Mouse (Mus musculus) midbrain, embryonic 16.5 days (tissue): Measurements from ENCODE around the gene Naf1. TPM values are rescaled to one million over a fixed set of nuclear protein-coding genes. Genes with fewer than 3 reads are reported as not detected.

Experiments
- ATAC-seq: fragments of 200-750 bp; cut with Nextera tagmentation; 2 replicates; pipeline ENCODE4 v1.8.0; 2017; ENCODE audit warnings: moderate TSS enrichment
- H3K27ac ChIP-seq: fragments of 300-500 bp; sonication (generic); 2 replicates; pipeline ENCODE4 v1.5.1; 2014; ENCODE audit warnings: mild to moderate bottlenecking, low read length, mixed read lengths
- H3K27me3 ChIP-seq: fragments of 300-500 bp; sonication (generic); 2 replicates; pipeline ENCODE4 v1.6.1; 2014; ENCODE audit warnings: low read depth, low read length, mixed read lengths; ENCODE audit not compliant: control insufficient read depth, insufficient read depth
- H3K36me3 ChIP-seq: fragments of 300-500 bp; sonication (generic); 2 replicates; pipeline ENCODE4 v1.6.1; 2014; ENCODE audit warnings: mild to moderate bottlenecking, low read length, moderate library complexity, mixed read lengths; ENCODE audit not compliant: control insufficient read depth, insufficient read depth
- H3K4me1 ChIP-seq: fragments of 300-500 bp; sonication (generic); 2 replicates; pipeline ENCODE4 v1.6.1; 2014; ENCODE audit warnings: mild to moderate bottlenecking, low read length, mixed read lengths; ENCODE audit not compliant: control insufficient read depth, insufficient read depth
- H3K4me2 ChIP-seq: fragments of 300-500 bp; sonication (generic); 2 replicates; pipeline ENCODE4 v1.6.1; 2014; ENCODE audit warnings: mild to moderate bottlenecking, low read length, mixed read lengths
- H3K4me3 ChIP-seq: fragments of 300-500 bp; sonication (generic); 2 replicates; pipeline ENCODE4 v1.5.1; 2014; ENCODE audit warnings: low read depth, mild to moderate bottlenecking, low read length, moderate library complexity, mixed read lengths
- H3K9ac ChIP-seq: fragments of 300-500 bp; sonication (generic); 2 replicates; pipeline ENCODE4 v1.6.1; 2014; ENCODE audit warnings: low read depth, low read length, mixed read lengths
- H3K9me3 ChIP-seq: fragments of 300-500 bp; sonication (generic); replicated peaks from 2 replicates; pipeline ENCODE4 v1.6.1; 2014; ENCODE audit warnings: mild to moderate bottlenecking, low read length, mixed read lengths; ENCODE audit not compliant: control insufficient read depth, poor library complexity, severe bottlenecking
- WGBS: fragments of 180-500 bp; shearing (Covaris S2); extraction: QIAGEN DNeasy Blood & Tissue Kit; methylation state at CpG from one replicate; pipeline ENCODE4 v1.1.7; 2014; 5-methylcytosine and 5-hydroxymethylcytosine counted together
- polyA plus RNA-seq: library from polyadenylated mRNA; unstranded; fragments of >200 nt; fragmentation: Nextera tagmentation; extraction: Ambion mirVana; gene quantifications from 2 replicates; pipeline ENCODE4 v1.2.1, GENCODE M21; 2015

The Naf1 gene
- polyA plus RNA-seq, 1 experiment from 2014 or later = 1.5 TPM

GRCm38 (mm10) chr8:66891879-66892278 lies 31.9 kb downstream of the Naf1 start:
- 93% methylated on average over 2 of the region's 2 CpGs for WGBS
- no peaks in the 10 kb centered on the region for H3K4me1 ChIP-seq
- H3K4me2 ChIP-seq = no peak overlapping the region
- H3K9ac ChIP-seq = no peak overlapping the region
- no peaks in the 10 kb centered on the region for H3K9me3 ChIP-seq
- H3K27ac ChIP-seq = no peak overlapping the region
- H3K27me3 ChIP-seq = no peaks in the 10 kb centered on the region
- no peak for ATAC-seq
- peaks cover 4% of the 10 kb centered on the region; the same call in 1 of the 2 replicates for H3K36me3 ChIP-seq
- no peak overlapping the region for H3K4me3 ChIP-seq

DNA sequence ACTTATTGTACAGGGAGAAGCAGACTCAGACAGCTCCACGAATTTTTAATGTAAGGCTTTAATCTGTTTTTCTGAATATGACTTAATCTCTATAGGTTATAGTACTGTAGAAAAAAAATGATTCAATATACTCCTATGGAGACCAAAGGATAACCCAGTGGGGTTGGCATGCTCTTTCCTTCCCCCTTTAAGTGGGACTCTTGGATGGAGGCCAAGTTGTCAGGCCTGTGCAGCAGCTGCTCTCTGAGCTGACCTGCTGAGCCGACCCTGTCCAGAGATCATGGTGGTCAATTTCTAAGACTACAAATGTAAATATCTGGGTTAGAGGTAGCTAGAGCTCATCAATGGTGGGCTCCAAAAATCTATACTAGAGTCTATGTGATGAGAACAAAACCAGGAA lies 45.0 kb downstream of the Naf1 start:
- H3K4me1 ChIP-seq = no peaks in the 10 kb centered on the region
- H3K9ac ChIP-seq = no peak overlapping the region
- H3K4me3 ChIP-seq = no peak overlapping the region
- 57% methylated on average over 2 of the region's 2 CpGs for WGBS
- no peaks in the 10 kb centered on the region for H3K36me3 ChIP-seq
- H3K9me3 ChIP-seq = no peaks in the 10 kb centered on the region
- H3K27ac ChIP-seq = no peak overlapping the region
- no peak for ATAC-seq
- no peaks in the 10 kb centered on the region for H3K27me3 ChIP-seq
- no peak overlapping the region for H3K4me2 ChIP-seq

- Histone ChIP-seq H3K4me2 (no peak overlapping the region), H3K27ac (no peak overlapping the region), H3K27me3 (no peaks in the 10 kb centered on the region), H3K4me3 (no peak overlapping the region), H3K36me3 (no peaks in the 10 kb centered on the region), H3K4me1 (no peaks in the 10 kb centered on the region), H3K9me3 (no peaks in the 10 kb centered on the region), H3K9ac (no peak overlapping the region)
- WGBS = 92% methylated on average over 4 of the region's 4 CpGs
- ATAC-seq = no peak
These were observed 45.5 kb downstream of the Naf1 start for GRCm38 (mm10) chr8:66905557-66905956.

DNA sequence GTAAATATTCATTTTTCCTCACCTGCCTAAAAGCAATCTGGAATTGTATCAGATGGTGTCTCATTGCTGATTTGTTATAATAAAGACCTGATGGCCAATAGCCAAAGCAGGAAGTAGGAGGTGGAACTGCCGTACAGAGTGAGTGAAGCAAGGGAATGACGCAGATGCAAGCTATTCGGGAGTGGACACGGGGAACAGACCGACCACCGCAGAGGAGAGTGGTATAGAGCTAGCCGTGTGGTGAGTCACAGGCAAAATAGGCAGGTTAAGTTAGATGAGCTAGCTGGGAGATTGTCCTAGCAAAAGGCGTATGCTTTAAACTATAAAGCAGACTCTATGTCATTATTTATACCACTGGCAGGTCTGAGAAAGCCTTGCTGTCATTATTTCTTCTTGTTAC lies 46.1 kb downstream of the Naf1 start:
- ATAC-seq = no peak
- WGBS = 88% methylated on average over 8 of the region's 8 CpGs
- H3K27ac ChIP-seq = no peak overlapping the region
- H3K36me3 ChIP-seq = no peaks in the 10 kb centered on the region
- no peak overlapping the region for H3K9ac ChIP-seq
- H3K4me1 ChIP-seq = peaks cover 4% of the 10 kb centered on the region; the same call in 1 of the 2 replicates
- H3K27me3 ChIP-seq = no peaks in the 10 kb centered on the region
- no peaks in the 10 kb centered on the region for H3K9me3 ChIP-seq
- no peak overlapping the region for H3K4me2 ChIP-seq
- H3K4me3 ChIP-seq = no peak overlapping the region

DNA sequence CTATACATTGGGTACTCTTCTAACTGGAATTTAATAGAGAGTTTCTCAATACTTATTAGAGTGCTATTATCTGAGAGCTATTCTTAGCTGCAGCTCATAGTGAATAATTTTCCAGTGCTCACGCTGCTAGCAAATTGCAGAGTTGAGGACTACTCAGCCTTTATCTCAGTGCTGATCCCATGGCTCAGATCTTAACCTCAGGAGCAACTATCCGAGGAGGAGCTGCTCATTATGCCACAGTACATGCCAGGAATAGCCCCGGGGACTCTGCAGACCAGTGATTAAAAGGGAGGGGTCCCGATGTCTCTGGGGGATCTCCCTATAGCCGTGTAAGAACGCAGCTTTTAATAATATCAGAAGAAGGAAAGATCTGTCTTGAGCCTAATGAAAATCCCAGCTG lies 50.7 kb downstream of the Naf1 start:
- 14% methylated on average over 6 of the region's 6 CpGs for WGBS
- peak overlapping the region; percentile 61 for H3K27ac ChIP-seq

DNA sequence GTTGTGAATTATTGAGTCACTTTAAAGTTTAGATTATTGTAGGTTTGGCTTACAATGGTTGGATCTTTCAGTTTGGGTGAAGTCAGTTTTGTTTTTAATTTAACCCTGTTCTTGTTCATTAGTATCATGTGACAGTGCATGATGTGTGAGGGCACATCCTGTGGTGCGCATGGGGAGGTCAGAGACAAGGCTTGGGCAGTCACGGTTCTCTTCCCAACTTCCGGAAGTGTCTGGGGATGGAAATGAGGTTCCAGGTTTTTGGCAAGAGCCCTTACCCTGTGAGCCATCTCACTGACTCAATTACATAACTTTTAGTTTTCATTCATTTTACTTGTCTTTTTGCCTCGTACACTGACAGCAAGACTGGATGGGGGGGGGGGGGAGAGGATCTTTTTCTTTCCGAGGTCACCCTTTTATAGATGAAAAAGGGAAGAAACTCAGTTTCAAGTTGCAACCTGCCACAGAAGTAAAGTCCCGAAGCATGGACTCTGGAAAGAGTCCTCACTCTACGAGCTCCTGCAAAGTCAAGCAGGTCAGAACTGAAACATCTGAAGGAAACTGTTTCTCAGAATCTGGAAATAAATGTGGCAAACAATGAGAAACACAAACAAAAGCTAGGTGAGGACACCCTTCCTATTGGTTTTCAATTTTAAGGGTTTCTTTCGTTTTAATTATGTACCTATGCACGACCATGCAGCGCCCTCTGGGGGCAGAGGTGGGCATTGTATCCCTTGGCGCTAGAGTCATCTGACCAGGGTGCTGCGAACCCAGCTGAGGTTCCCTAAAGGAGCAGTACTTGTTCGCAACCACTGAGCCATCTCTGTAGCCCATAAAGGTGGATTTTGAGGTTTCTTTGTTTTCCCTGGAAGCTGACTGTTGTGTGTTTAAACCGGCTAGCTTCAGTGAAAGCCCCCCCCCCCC lies 53.9 kb downstream of the Naf1 start:
- no peaks in the 10 kb centered on the region for H3K36me3 ChIP-seq

More for the DNA sequence above, 50.7 kb downstream of the Naf1 start:
- Histone ChIP-seq H3K9ac (0 out of 2 replicates have a peak overlapping the region, but pooled peaks have one; percentile 30), H3K4me2 (peak overlapping the region; percentile 45), H3K9me3 (no peaks in the 10 kb centered on the region), H3K4me1 (peaks cover 4% of the 10 kb centered on the region; the same call in 1 of the 2 replicates), H3K4me3 (no peak overlapping the region), H3K27me3 (no peaks in the 10 kb centered on the region), H3K36me3 (no peaks in the 10 kb centered on the region)
- ATAC-seq = peak; percentile 83

DNA sequence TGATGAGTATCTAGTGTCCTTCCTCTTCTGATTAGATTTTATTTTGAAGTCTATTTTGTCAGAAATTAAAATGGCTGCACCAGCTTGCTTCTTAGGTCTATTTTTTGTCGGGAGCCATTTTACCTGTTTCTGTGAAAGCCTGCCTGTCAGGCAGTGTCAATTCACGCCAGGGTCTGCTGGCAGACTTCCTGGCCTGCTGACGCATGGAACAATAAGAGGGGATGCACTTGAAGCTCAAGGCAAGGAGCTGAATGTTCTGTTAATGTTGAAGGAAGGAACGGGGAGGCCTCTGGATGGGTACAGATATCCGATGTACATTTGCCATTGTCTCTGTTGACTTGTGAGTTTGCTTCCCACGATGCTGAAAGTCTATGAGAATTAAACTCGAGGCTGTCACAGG lies 56.0 kb downstream of the Naf1 start:
- ATAC-seq = no peak
- H3K27ac ChIP-seq = no peak overlapping the region
- H3K36me3 ChIP-seq = no peaks in the 10 kb centered on the region
- H3K9me3 ChIP-seq = no peaks in the 10 kb centered on the region; the same call in 1 of the 2 replicates
- WGBS = 55% methylated on average over 7 of the region's 7 CpGs
- no peaks in the 10 kb centered on the region for H3K4me1 ChIP-seq
- no peak overlapping the region for H3K9ac ChIP-seq
- no peaks in the 10 kb centered on the region for H3K27me3 ChIP-seq
- H3K4me3 ChIP-seq = no peak overlapping the region
- no peak overlapping the region for H3K4me2 ChIP-seq

More for the DNA sequence above, 53.9 kb downstream of the Naf1 start:
- no peak overlapping the region for H3K4me2 ChIP-seq
- H3K9ac ChIP-seq = no peak overlapping the region
- WGBS = 75% methylated on average over 14 of the region's 14 CpGs
- ATAC-seq = no peak
- H3K4me1 ChIP-seq = peaks cover 4% of the 10 kb centered on the region; the same call in 1 of the 2 replicates
- no peaks in the 10 kb centered on the region for H3K27me3 ChIP-seq
- H3K27ac ChIP-seq = no peak overlapping the region
- H3K4me3 ChIP-seq = no peak overlapping the region
- H3K9me3 ChIP-seq = no peaks in the 10 kb centered on the region

GRCm38 (mm10) chr8:66917695-66918467 lies 57.9 kb downstream of the Naf1 start:
- WGBS = 73% methylated on average over 6 of the region's 6 CpGs

More at GRCm38 (mm10) chr8:66917695-66918467, 57.9 kb downstream of the Naf1 start:
- no peaks in the 10 kb centered on the region for H3K36me3 ChIP-seq
- no peak overlapping the region for H3K4me2 ChIP-seq
- no peak overlapping the region for H3K27ac ChIP-seq
- H3K4me3 ChIP-seq = no peak overlapping the region
- ATAC-seq = peak; percentile 19; the same call in 1 of the 2 replicates
- H3K9me3 ChIP-seq = no peaks in the 10 kb centered on the region; the same call in 1 of the 2 replicates
- no peaks in the 10 kb centered on the region for H3K27me3 ChIP-seq
- H3K4me1 ChIP-seq = no peaks in the 10 kb centered on the region
- H3K9ac ChIP-seq = no peak overlapping the region
